Mouse (Mus musculus) thymus, postnatal 4 days (tissue): ENCODE results near the gene BC034090.

Experiments used
- DNase-seq: peaks from one replicate; pipeline ENCODE4 v3.0.0; 2021

BC034090 gene

DNA sequence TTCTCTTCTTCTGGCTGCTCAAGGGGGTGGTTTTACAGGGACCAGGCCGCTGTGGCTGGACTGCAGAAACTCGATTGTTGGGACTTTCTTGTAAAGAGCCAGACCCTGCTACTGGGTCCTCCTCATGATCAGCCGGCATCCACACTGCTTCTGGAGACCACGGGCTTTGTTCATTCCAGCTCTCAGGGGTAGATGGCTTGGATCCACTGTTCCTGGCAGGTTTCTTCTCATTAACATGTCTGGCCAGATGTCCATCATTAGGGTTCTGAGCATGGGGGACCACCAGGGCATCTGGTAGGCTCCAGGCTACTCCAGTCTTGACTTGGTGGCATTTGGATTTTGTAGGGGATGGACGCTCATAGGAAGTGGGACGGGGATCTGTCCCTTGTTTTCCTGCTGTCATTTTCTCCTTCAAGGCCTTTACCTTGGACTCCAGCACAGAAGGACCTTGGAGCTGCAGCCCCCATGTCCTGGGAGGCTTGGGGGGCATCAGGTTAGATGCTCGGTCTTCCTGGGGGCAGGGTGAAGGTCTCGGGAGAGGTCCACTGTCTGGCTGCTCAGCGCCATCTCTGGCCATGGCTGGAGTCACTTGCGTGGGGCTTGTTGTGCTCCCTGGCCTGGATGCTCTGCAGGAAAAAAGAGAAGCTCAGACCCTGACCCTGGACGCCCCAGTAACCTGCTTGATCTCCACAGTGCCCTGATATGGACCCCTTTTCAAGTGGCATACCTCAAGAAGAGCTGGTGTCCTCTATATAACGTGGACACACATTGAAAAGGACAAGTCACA lies 2.4 kb downstream of the BC034090 start:
- peak; percentile 12 for DNase-seq

DNA sequence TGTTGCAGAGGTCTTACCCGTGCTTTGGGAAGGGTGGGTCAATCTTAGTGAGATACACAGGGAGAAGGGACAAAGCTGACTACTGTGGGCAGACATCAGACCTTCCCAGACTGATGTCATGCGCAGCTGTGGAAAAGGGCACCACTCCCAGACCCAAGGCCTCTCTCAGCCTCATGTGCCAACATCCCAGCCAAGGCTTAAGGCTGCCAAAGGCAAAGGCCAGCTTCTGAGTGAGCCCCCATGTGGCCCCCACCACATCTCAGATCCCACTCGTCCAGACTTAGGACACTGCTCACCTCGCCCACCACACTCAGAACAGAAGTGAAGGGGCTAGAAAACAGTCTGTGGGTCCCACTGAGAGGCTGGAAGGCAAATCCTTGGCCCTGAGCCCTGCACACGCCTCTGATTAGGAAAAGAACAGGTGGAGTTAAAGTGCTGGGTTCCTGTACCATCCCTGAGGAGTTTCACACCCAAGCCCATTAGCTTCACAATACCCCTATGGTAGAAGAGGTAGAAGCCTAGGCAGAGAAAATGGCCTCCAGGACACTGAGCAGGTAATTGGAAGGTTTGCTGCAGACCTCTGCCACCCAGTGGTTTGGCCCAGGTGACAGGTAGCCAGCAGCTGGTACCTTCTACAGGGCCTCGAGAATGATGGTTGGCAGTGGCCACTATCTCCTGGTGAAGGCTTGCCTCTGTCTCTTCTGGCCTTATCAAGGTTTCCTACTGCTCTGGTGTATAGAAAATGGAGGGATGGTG lies 4.1 kb downstream of the BC034090 start:
- no peak for DNase-seq

DNA sequence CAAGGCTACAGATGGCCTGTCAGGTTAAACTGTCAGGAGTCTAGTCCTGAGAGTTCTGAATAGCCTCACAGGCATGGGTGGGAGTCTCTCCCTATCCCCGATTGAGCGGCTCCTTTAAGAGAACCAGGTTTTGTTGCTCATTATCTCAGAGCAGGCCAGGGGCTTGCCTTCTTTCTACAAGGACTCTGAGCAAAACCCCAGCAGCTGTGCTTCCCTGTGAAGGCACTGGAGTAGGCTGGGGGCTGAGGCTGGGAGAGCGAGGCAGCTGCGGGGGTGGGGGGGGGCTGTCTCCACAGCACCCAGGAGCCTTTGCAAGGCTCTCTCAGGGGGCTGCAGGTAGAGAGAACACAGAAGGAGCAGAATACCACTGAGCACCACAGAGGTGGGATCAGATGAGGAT lies 5.1 kb downstream of the BC034090 start:
- DNase-seq: no peak

DNA sequence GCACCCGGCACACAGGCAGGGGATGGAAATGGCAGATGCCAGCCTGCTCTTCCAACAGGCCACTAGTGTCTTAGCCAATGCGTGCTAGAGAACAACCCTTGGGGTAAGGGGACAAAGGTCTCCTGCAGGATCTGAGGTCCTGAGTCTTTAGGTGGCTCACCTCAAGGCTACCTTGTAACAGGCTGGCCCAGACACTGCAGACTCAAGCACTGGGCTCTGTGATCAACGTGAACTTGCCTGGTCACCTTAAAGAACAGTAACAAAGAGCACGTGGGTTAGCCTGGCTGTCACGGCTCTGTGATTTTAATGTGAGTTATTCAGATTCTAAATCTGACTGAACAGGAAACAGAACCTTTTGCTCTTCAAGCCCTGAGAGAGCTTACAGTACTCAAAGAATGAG lies 6.1 kb downstream of the BC034090 start:
- DNase-seq: no peak

DNA sequence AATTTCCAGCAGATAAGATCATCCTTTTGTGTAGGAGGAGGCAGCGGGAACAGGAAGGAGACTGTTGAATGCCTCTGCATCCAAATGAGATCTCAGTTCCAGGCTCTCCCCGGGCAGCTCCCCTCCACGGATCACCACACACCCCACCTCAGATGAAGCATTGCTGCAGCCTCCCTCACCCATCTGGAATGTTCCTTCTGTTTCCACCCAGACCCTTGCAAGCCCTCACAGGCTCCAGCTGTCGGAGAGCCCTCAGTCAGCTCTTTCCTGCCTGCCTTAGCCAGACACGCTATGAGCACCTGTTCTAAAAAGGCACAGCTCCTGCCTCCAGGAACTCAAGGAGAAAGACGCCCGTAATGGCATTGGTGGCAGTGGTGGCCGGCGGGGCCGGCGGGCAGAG lies 6.9 kb downstream of the BC034090 start:
- no peak for DNase-seq

DNA sequence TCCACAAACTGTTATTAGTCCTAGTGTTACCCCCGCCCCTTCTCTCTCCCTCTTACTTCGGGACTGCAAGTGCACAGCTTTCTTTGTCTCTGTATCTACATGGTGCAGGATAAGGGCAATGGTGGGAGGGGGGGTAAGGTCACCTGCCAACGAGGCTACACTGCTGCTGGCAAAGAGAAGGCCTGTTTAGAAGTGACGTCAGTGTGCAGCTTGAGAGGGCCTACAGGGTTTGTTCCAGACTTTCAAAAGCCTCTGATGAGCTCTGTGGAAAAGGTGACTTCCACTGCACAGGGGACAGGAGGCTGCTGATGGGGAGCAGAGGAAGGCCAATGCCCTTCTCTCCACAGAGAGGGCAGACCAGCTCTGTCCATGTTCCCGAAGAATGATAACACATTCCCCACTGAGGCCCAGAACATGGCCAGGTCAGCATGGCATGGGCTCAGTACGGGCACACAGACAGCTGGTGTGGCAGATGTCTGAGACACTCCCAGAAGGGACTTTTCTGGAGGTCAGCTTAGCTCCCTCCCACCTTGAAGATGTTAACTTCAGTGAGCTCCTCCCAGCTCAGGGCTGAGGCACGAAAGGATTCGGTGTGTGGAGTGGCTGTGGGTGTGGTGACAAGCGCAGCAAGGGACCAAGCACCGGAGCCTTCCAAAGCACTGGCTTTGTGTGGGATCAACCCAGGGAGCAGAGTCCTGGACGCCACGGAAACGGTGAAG lies 7.8 kb downstream of the BC034090 start:
- DNase-seq: no peak

DNA sequence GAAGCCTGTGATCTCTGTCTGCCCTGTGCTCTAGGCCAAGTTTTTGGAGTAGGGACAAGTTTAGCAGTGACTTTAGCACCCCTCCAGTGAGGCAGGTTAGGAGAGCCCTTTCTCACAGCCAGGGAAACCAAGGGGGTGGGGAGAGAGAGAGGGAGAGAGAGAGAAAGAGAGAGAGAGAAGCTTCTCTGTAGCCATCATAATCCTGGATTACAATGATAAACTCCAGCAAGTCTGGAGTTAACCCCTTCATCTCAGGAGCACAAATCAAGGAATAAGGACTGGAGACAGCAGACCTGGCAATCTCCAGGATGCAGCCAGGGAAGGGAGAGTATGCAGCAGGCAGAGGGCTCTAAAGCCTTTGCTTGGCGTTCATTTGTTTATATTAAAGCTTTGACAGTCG lies 8.6 kb downstream of the BC034090 start:
- DNase-seq: no peak

DNA sequence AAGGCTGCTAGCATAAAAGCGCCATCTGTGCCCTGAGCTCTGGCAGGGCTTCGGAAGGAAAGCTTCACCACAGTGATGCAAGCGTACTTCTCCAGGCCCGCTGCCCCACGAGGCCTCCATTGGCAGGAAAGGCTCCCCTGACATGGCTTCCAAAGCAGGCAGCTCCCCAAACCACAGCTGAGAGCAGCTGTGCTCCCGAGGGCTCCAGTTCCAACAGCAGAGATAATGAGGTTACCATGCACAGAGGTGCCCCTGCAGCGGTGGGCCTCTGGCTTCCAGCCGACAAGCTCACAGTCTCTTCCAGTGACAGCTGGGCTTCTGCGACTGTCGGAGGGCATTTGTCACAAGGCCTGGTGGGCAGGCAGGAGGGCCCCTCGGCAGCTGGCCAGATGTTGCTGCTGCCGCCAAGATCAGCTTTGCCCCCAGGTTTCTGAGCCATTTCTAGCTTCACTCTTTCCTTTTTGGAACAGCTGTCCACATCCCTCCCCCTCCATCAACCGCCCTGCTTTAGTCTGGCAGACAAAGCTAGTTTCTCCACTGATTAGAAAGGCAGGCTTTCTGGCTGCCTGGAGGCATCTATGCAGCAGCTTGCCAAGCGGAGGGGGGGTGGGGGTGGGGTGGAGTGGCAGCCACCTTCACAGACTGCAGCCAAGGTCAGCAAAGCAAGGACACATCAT lies 10.2 kb downstream of the BC034090 start:
- peak; percentile 81 for DNase-seq

DNA sequence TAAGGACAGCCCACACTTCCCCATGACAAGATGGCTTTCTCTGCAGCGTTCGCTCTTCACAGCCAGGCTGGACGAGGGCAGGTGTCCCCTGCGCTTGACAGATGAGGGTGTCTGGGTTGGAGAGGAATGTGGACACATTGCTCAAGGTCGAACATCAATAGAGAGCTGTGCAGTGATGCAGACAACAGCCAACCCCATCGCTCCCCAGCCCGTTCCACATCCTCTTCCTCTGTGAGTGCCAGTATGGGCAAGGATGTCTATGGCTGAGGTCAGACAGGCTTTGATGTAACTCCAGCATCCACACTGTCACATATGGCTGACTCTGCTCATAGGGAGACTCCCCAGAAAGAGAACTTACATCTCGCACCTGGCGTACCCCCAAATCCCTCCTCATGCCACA lies 10.9 kb downstream of the BC034090 start:
- DNase-seq: peak; percentile 52

DNA sequence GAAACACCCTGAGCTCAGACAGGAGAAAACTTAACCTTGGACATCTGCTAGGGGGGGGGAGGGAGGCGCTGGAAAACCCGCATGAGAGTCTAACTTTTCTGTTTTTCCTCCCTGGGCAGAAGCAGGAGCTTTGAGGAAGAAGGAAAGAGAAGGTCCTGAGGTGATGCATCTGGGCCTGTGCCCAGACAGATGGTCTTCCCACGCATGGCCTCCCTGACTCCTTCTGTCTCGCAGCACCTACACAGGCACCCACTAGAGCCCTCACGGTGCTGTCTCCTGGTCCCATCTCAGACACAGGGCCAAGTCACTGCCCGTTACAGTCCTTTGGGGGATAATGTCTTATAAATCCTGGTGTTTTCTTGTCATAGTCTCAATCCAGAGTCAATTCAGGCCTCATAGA lies 11.5 kb downstream of the BC034090 start:
- DNase-seq: no peak

DNA sequence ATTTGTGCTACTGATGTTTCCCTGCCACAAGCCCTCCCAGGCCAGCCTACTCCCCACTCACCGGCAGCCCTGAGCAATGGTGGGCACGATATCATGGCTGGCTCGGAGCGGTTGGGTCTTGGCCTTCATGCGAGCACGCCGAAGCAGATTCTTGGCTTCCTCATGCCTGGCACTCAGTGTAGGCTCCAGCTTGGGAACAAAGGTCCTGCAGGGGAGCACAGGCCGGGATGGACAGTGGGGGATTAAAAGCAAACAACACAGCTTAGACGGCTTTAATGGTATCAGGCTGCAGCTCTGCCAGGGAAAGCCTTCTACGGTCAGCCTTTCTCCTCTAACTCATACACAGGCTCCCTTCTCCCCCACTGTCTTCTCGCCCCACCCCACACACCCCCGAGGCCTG lies 11.9 kb downstream of the BC034090 start:
- DNase-seq: no peak

DNA sequence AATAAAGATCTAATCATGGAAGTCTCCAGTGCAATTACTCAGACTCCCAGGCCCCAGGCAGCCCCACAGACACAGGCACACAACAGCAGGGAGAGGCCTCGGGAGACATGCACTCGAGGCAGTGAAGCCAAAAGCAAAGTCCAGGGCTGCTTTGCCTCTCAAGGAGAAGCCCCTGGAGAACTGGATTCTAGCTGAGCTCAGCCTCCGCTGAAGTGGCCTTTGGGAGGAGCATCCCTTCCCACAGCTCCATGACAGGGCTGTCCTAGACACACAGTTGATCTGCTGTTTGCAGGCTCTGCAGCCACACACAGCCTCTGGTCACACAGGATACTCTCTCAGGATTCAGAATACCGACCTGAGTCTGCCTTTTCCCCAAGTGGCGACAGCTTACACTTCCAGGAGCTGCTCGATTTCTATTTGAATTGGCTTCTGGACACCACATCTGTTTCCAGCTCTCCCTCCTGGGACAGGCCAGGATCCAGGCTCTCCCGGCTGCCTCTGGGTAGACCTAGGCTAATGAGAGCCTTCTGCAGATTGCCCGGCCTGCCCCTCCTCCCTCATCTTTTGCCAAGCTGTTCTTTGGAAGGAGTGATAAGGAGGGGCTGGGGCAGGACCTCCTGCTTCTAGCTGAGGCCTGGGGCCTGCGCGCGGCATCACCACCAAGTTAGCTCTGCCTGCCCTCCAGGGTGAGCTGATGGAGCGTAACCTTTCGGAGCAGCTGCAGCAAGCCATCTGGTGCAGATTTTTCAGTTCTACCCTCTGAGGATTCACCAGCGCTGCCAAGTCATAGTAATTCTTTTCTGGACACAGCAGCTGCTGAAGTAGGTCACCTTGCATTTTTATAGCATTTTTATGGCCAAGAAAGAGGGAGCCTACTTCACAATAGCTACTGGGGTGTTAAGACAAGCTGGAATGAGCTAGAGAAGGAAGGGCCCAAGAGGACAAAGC lies 14.5 kb downstream of the BC034090 start:
- no peak for DNase-seq

DNA sequence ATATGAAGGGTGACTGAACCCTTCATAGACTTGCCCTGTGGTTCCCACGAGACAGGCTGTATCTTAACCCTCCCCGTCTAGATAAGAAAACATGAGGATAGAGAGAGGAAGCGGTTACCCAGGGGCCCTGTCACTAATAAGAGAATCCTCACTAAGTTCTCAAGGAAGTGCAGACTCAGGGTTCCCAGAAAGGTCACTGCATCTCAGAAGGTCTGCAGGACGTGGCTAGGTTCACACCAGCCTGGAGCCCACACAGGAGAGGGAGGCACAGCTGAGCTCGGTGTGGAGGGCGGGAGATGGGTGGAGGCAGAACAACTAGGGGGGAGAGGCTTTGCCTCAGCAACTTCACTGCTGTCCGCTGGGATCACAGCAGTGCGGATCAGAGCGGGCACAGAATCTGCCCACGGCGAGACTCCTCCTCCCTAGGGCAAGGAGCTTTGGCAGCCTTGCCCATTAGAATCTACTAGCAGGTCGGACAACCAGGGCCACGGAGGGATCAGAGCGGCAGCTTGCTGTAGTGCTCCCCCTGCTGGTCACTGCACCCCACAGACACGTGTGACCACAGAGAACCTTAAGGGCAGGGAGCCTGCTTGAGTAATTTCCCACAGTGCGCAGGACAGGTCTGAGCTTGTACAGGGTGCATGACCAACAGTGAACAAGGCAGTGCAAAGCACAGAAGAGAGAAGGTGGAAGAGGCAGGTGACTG lies 20.2 kb downstream of the BC034090 start:
- peak; percentile 93 for DNase-seq

DNA sequence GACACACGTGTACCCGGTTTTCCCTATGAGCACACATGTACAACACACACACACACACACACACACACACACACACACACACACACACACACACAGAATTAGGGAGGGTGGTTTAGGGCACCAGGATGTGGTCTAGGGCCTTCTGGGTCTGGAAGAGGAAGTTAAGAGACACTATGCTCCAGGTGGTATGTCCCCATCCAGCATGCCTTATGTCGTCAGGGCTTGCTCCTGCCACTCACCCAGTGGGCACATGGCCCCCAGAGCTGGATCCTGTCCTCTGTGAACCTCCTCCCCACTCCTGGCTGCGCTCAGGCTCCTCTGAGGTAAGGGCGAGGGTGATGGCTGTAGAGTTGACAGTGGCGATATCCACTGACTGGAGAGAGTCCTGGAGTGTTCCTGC lies 21.2 kb downstream of the BC034090 start:
- peak; percentile 62 for DNase-seq

DNA sequence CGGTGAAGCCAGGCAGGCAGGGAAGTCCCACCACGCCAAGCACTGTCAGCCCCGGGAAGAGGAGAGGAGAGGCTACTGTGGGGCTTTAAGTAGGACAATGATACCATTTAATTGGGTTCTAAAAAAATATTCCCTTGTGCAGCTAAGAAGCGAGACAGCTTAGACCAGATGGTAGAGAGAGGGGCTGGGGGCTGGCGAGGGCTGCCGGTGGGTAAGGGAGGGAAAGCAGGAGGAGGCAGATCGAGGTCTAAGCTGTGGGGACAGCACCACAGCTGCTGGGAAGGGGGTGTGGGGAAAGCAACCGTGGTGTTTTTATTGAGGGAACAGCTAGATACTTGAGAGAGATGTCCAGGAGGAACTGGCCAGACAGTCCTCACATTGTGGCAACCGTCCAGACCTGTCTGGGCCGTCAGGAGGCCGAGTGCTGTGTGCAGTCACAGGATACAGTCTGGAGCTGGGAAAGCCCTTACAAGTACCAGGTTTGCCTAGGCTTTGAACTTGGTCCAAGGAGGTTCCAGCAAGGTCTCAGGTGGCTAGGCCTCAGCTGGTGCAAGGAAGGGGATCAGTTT lies 22.1 kb downstream of the BC034090 start:
- DNase-seq: peak; percentile 46

DNA sequence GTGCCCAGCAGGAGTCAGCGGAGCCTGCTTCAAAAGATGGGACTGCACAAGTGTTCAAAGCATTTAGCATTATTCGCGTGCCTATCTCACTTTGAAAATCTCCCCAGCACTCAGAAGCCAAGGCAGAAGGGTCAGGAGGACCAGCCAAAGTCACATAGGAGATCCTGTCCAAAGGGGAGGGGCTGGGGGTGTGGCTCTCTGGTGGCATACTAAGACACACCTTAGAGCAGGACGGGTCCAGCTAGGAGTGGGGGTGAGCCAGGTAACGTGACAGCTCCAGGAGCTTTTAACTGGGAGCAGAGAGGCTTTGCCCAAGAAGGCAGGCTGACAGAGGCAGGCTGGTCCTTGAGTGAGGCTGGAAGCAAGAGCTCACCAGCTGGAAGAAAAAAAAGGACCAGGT lies 25.3 kb downstream of the BC034090 start:
- peak; percentile 16 for DNase-seq

DNA sequence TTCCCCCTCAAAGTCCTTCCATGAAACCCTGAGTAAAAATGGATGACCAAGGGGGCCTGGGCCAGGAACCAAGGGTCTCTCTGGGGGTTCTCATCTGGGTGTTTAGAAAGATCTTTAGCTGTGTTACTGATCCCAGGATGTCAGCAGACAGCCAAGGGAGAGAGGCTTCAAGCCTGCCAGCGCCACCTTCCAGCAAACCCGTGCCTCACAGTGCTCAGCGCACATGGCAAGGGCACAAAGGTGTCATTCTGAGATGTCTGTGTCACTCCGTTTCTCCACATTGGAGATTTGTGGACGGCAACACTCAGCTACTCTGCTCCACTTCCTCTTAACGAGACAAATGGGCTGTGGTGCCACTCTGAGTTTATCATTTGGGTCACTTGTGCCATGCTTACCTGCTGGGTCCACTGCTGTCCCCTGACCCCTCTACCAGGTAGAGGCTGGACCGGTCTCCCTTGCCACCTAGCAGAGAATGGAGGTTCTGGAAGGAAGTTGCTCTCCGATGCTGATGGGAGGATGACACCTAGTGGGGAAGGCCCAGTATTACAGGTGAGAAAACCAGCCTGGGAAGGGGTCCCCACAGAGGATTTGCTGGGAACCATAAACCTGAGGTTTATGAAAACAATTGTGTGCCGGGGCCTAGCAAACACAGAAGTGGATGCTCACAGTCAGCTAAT lies 26.2 kb downstream of the BC034090 start:
- peak; percentile 75 for DNase-seq

DNA sequence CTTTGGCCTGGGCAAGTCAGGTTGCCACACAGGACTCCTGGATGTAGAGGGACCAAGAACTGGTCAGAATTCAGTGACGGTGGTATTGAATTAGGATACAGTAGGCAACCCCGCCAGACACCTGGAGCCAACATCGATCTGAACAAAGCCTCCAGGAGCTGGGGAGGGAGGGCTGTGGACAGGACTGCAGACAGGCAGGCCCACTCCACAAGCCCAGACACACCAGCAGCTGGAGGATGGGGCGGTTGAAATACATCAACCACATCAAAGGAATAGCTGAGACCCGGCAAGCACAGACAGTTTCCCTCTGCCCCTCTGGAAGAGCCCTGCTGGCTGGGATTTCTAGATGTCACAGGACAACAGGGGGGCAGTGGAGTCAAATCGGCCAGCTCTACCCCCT lies 27.4 kb downstream of the BC034090 start:
- no peak for DNase-seq

DNA sequence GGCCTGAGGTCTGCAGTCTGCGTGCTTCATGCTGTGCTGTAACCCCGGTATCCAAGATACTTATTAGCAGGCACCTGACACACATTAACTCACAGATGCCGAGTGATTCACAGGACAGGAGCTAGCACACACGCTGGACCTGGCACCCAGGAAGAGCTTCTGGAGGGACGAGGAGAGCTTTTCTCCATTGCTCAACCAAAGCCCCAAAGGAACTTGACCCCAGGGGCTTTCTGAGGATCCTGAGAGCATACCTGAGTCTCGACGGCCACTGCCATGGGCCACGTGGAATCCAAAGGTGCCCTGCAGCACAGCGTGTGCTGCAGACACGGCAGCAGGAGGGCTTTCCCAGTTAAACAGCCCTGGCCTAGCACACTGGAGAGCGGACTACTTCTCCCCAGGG lies 27.9 kb downstream of the BC034090 start:
- DNase-seq: no peak

DNA sequence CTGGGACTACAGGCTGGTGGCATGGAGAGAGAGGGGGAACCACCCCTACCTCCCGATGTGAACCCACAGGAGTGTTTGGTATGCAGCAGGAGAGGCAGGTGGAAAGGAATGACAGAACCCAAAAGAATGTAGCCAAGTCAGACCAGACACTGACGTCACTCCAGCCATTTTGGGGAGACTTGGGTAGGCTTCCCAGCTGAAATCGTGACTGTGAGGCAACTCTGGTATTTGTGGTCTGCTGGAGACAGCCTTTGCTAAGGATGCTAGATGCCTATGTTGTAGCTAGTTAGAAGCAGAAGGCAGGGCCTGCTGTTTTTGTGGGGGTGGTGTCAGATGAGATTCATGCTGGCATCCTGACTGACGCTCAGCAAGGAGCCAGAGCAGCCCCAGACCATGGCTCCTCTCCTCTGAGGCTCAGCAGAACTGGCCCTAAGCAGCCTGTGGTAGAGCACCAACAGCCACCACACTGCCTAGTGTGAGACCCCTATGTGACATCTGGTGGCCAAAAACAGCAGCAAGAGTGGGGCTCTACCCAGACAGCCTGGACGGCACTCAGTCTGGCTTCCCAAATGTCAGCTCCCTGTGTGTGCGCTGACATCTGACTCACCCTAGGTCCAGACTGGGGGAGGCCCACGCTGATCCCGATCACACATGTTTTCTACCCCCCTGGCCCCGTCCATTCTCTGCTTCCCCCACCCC lies 29.0 kb downstream of the BC034090 start:
- peak; percentile 65 for DNase-seq
